Mouse (Mus musculus) embryonic fibroblast, embryonic 13.5 days (primary cell): Measurements from ENCODE around the gene Cdhr2.

Experiments used
- CTCF ChIP-seq: IDR thresholded peaks from 2 replicates; pipeline ENCODE4 v1.5.1; 2011; ENCODE audit warnings: mild to moderate bottlenecking, control low read depth, low read length, moderate library complexity, borderline replicate concordance; ENCODE audit not compliant: insufficient read depth
- POLR2A ChIP-seq: IDR thresholded peaks from 2 replicates; pipeline ENCODE4 v1.6.1; 2011; ENCODE audit warnings: low read depth, mild to moderate bottlenecking, control low read depth, low read length, moderate library complexity

- TF ChIP-seq CTCF = no peak
- TF ChIP-seq POLR2A = no peak
Observed at GRCm38 (mm10) chr13:54660877-54661276, 40.4 kb upstream of the Cdhr2 start.
